Mouse (Mus musculus): ENCODE results near the gene Hoxd4. TPM values are rescaled to one million over a fixed set of nuclear protein-coding genes. Genes with fewer than 3 reads are reported as not detected.

Hoxd4 gene
- polyA plus RNA-seq, 1 experiment = not detected

DNA sequence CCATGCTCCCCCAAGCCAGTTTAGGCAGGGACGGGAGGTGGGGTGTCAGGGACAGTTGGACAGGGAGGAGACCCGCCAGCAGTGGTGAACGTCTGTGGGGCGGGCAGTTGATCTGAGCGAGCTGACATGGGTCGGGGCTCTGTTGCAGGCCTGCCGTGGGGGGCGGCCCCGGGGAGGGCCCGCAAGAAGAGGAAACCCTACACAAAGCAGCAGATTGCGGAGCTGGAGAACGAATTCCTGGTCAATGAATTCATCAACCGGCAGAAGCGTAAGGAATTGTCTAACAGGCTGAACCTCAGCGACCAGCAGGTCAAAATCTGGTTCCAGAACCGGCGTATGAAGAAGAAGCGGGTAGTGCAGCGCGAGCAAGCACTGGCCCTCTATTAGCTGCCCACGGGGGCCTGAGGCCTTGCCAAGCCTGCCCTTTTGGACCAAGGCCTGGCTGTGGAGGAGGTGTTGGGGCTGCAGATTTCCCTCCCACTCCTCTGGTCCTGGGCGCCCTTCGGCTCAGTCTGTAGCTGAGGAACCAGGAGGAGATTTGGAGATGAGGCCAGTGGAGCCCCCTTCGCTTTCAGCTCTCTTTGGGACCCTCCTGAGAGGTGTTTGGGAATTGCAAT lies 36.0 kb upstream of the Hoxd4 start:
- Histone ChIP-seq H3K4me3 (no peak overlapping the region), H3K36me3 (ENCODE audit: control insufficient read depth, insufficient read depth) (no peaks in the 10 kb centered on the region), H3K4me2 (ENCODE audit: low read depth) (no peak overlapping the region), H3ac (ENCODE audit: control insufficient read depth, insufficient read length) (no peak overlapping the region), H3K79me2 (ENCODE audit: control insufficient read depth, insufficient read depth) (no peaks in the 10 kb centered on the region), H3K27me3 (ENCODE audit: control insufficient read depth, insufficient read depth, insufficient read length) (peaks cover 63% of the 10 kb centered on the region)
- TF ChIP-seq POLR2AphosphoS2 (IDR thresholded peaks at IDR 0.05; ENCODE audit: insufficient read length, low read depth) = no peak
- TF ChIP-seq MYOD1 (IDR thresholded peaks at IDR 0.05; ENCODE audit: control insufficient read depth in 1 of 3, insufficient read length in 2 of 3, low read depth in 2 of 3) = no peak
- no peak for TF ChIP-seq TCF12 (IDR thresholded peaks at IDR 0.05; ENCODE audit: insufficient read depth, poor library complexity, severe bottlenecking)
- TF ChIP-seq E2F4 (IDR thresholded peaks at IDR 0.05; ENCODE audit: insufficient read depth) = no peak

DNA sequence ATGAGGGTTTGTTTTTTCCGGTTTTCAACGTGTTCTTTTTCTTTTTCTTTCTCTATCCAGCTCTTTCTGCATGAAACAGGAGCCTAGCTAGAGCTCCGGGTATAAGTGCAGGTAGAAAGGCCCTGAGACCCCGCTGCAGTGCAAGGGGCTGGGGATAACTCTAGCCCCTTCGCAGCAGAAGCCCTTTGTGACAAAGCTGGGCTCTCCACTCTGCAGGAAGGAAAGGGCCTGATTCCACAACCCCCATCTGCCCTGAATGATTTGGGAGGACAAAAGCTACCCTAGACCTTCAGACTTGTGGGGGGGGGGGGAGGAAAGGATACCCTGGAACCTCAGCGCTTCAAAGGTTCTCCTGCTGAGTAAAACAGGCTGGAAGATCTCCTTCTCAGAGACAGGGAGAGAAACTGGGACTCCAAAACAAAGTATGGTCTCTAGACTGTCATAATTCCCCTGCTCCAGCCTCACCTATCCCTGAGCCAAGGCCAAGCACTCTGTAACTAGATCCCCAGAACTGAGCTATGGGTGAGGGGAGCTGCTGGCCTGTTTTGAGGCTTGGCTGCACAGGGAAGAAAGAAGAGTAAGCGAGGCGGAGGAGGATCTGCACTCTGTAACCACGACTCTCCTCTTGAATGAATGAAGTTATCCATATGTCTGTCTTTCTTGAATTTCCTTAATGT lies 35.2 kb upstream of the Hoxd4 start:
- no peak for TF ChIP-seq USF1 (IDR thresholded peaks at IDR 0.05; ENCODE audit: low read depth)
- no peak for TF ChIP-seq MYOD1 (IDR thresholded peaks at IDR 0.05; ENCODE audit: control insufficient read depth in 1 of 3, insufficient read length in 2 of 3, low read depth in 2 of 3)
- Histone ChIP-seq H3K27me3 (ENCODE audit: control insufficient read depth, insufficient read depth, insufficient read length) (peaks cover 69% of the 10 kb centered on the region), H3K4me2 (ENCODE audit: low read depth) (no peak overlapping the region)

DNA sequence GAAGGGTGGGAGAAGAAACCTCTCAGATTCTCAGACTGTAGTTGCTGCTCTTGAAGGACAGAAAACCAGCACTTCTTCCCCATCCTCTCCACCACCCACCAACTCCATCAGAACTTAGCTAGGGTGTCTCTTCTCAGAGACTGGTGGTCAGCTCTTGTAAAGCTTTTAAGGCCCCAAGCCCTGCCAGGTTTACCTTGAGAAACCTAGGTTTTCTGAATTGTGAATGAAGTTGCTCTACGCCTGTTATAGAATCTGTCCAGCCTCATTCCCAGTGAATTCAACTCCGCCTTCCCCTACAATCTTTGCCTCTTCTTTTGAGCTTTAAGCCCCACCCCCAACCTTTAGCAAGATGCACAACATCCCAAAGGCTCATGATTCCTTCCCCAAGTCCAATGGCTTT lies 34.6 kb upstream of the Hoxd4 start:
- Histone ChIP-seq H3K27me3 (ENCODE audit: control insufficient read depth, insufficient read depth, insufficient read length) (peaks cover 75% of the 10 kb centered on the region), H3K4me2 (ENCODE audit: low read depth) (no peak overlapping the region), H3K36me3 (ENCODE audit: control insufficient read depth, insufficient read depth) (no peaks in the 10 kb centered on the region), H3K4me3 (no peak overlapping the region), H3K79me2 (ENCODE audit: control insufficient read depth, insufficient read depth) (no peaks in the 10 kb centered on the region), H3ac (ENCODE audit: control insufficient read depth, insufficient read length) (no peak overlapping the region)
- TF ChIP-seq MYOD1 (IDR thresholded peaks at IDR 0.05; ENCODE audit: control insufficient read depth in 1 of 3, insufficient read length in 2 of 3, low read depth in 2 of 3) (no peak), E2F4 (IDR thresholded peaks at IDR 0.05; ENCODE audit: insufficient read depth) (no peak), REST (IDR thresholded peaks at IDR 0.05; ENCODE audit: insufficient read depth, insufficient read length) (no peak), TCF3 (IDR thresholded peaks at IDR 0.05; ENCODE audit: insufficient read length, low read depth) (no peak), SRF (IDR thresholded peaks at IDR 0.05; ENCODE audit: control insufficient read depth, insufficient read length, low read depth) (no peak), POLR2A (IDR thresholded peaks at IDR 0.05; ENCODE audit: insufficient read length, low read depth) (no peak), POLR2AphosphoS2 (IDR thresholded peaks at IDR 0.05; ENCODE audit: insufficient read length, low read depth) (no peak), MAX (IDR thresholded peaks at IDR 0.05; ENCODE audit: low read depth) (no peak), CEBPB (IDR thresholded peaks at IDR 0.05; ENCODE audit: insufficient read depth, poor library complexity, severe bottlenecking) (no peak), USF1 (IDR thresholded peaks at IDR 0.05; ENCODE audit: low read depth) (no peak), TCF12 (IDR thresholded peaks at IDR 0.05; ENCODE audit: insufficient read depth, poor library complexity, severe bottlenecking) (no peak), MYOG (IDR thresholded peaks at IDR 0.05; ENCODE audit: control insufficient read depth in 1 of 3, insufficient read depth in 1 of 3, insufficient read length in 2 of 3, low read depth in 2 of 3) (no peak)

More for the DNA sequence above, 35.2 kb upstream of the Hoxd4 start:
- Histone ChIP-seq H3K4me3 (no peak overlapping the region), H3K79me2 (ENCODE audit: control insufficient read depth, insufficient read depth) (no peaks in the 10 kb centered on the region), H3ac (ENCODE audit: control insufficient read depth, insufficient read length) (no peak overlapping the region), H3K36me3 (ENCODE audit: control insufficient read depth, insufficient read depth) (no peaks in the 10 kb centered on the region)

DNA sequence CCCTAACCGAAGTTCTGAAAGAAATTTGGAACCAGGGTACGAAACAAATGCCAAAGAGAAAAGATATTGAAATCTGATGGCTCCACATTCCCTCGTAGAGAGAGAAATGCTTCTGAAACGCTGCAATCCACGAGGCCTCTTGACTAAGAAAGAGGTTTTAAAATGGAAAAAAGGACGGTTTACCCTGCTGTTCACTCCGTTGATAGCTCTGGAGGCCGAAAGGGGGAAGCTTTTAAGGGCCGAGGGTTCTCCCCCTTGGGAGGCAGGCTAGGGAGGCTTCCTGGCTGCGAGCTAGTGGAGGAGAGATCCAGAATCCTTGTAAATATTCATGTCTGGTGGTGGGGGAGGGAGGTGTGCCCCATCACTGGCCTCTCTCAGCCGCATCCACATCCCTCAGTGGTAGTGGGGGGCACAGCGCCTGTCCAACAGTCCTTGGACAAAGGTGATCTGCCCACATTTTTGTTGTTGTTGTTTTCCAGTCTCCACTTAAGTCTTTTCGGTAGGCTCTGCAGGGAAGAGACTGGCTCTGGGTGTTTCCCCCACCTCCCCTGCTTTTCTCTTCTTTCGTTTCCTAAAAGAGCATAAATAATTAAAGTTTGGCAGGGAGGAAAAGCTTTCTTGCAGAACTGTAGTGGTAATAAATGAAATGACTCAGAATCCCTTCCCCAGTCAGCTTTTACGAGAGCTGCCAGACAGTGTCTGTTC lies 32.7 kb upstream of the Hoxd4 start, which contains the start of gene Hoxd11:
TSS of gene Hoxd11 (plus strand) at position 667 of the 705 bp plus-strand sequence.
- Histone ChIP-seq H3K4me2 (ENCODE audit: low read depth) (no peak within 1 kb of the TSS), H3K4me3 (no peak within 1 kb of the TSS), H3K36me3 (ENCODE audit: control insufficient read depth, insufficient read depth) (no peaks in the 10 kb centered on the region), H3K27me3 (ENCODE audit: control insufficient read depth, insufficient read depth, insufficient read length) (peaks cover 76% of the 10 kb centered on the region), H3K79me2 (ENCODE audit: control insufficient read depth, insufficient read depth) (no peaks in the 10 kb centered on the region), H3ac (ENCODE audit: control insufficient read depth, insufficient read length) (no peak within 1 kb of the TSS)
- no peak for TF ChIP-seq MYOG (IDR thresholded peaks at IDR 0.05; ENCODE audit: control insufficient read depth in 1 of 3, insufficient read depth in 1 of 3, insufficient read length in 2 of 3, low read depth in 2 of 3)
- no peak for TF ChIP-seq TCF3 (IDR thresholded peaks at IDR 0.05; ENCODE audit: insufficient read length, low read depth)
- no peak for TF ChIP-seq MYOD1 (IDR thresholded peaks at IDR 0.05; ENCODE audit: control insufficient read depth in 1 of 3, insufficient read length in 2 of 3, low read depth in 2 of 3)
- no peak for TF ChIP-seq MAX (IDR thresholded peaks at IDR 0.05; ENCODE audit: low read depth)
- TF ChIP-seq POLR2AphosphoS2 (IDR thresholded peaks at IDR 0.05; ENCODE audit: insufficient read length, low read depth) = no peak
- no peak for TF ChIP-seq E2F4 (IDR thresholded peaks at IDR 0.05; ENCODE audit: insufficient read depth)
- TF ChIP-seq TCF12 (IDR thresholded peaks at IDR 0.05; ENCODE audit: insufficient read depth, poor library complexity, severe bottlenecking) = no peak
- TF ChIP-seq REST (IDR thresholded peaks at IDR 0.05; ENCODE audit: insufficient read depth, insufficient read length) = no peak
- TF ChIP-seq POLR2A (IDR thresholded peaks at IDR 0.05; ENCODE audit: insufficient read length, low read depth) = no peak
- no peak for TF ChIP-seq SRF (IDR thresholded peaks at IDR 0.05; ENCODE audit: control insufficient read depth, insufficient read length, low read depth)
- no peak for TF ChIP-seq CEBPB (IDR thresholded peaks at IDR 0.05; ENCODE audit: insufficient read depth, poor library complexity, severe bottlenecking)
- no peak for TF ChIP-seq USF1 (IDR thresholded peaks at IDR 0.05; ENCODE audit: low read depth)

All from myocyte (in vitro differentiated cells).